Mouse (Mus musculus) CH12F3 (cell line): ENCODE results near the gene Ptafr.

ENCODE experiments used
- in situ Hi-C: fragments of 300-500 bp; cut with MboI; formaldehyde crosslinking; loops from 2 replicates; pipeline ENCODE4 v1.14.3; 2020; ENCODE audit warnings: low sequenced_read_pairs

The Ptafr gene

DNA sequence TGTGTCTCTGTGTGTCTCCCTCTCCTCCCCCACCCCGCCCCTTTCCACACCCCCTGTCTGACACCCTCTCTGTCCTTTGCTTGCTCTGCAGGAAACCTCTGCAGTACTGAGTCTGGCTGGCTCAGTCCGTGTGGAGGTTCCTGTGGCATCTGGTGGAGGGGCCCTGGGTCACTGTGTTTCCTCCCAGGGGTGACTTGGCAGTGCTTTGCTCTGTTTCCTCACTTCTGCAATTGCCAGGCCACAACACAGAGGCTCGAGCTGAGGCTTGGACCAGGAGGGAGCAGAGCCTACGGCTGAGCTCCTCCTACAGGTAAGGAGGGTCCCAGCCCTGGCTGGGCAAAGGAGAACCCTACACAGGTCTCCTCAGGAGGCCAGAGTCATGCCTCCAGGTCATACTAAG, at the start of gene Ptafr:
Gene Ptafr, plus strand, starts transcription at position 103 of the 400 bp plus-strand sequence.
- in situ Hi-C loops = no loop called here

DNA sequence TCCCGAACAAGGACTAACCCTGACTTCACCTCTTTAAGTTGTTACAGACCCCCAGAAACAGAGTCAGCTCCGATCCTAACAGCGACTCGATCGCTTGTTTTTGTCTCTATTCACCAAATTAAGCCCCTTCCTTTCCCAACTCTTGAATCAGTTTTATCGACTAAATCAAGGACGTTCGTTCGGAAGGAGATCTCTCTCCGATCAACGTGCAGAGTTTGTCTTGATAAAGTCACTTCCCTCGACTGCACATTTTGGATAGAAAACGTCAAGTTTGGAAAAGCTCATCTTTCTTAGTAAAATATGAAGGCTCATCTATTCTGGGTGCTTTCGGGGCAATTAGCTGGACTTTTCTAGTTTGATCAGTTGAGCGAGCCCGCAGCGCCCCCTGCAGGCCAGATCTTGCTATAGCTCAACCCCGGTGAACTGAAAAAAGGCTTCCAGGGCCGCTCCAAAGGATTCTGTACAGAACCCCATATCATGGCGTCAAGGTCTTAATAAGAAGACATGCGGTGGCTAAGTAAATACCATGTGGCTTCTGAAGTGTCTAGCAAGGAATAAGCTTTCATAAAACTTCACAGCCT, 49.2 kb upstream of the Ptafr start:
- in situ Hi-C loops = no loop called here

DNA sequence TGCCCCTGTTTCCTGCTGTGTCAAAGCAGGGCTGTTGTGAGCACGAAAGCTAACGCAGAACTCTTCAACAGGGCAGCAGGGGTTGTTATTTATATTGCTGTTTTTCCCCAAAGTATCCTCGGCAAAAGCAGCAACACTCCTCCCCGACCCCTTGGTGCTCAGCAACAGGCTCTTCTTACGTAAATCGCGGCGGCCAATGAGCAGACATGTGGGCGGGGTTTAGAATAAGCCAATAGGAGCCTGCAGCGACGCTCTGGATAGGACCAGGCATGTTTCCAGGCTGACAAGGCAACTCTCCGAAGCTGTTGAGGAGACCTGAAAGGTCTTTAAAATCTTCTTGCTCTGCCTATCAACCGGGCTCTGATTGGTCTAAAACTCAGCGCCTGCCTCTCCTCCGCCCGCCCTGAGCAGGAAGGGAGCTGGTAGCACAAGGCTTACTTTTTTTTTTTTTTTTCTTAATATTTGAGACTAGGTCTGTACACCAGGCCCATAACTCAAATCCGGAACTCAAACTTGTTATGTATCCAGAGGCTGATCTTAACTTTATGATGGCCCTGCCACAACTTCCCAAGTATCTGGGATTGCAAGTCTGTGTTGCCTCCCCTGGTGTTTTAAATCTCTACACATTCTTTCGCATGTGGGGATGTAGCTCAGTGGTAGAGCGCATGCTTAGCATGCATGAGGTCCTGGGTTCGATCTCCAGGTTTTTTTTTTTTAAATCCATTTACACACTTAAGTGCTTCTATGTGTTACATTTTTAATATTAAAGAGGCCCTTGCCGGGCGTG, 48.3 kb upstream of the Ptafr start:
- in situ Hi-C loops = no loop called here

DNA sequence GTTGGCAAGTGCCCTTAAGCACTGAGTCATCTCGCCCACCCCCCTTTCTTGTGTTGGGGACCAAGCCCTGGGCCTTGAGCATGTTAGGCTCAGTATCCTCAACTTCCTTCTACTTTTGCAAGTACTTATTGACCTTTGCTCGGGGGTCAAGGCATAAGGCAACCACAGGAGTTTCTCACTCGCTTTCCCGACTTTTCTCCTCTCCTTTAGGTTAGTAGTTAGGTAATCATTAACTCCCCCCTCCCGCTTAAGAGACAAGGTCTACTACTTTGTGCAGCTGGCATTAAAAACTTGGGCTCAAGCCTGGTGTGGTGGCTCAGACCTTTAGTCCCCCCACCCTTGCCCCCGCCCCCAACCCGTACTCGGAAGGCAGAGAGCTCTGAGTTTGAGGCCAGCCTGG, 45.8 kb upstream of the Ptafr start:
- in situ Hi-C loops = no loop called here

DNA sequence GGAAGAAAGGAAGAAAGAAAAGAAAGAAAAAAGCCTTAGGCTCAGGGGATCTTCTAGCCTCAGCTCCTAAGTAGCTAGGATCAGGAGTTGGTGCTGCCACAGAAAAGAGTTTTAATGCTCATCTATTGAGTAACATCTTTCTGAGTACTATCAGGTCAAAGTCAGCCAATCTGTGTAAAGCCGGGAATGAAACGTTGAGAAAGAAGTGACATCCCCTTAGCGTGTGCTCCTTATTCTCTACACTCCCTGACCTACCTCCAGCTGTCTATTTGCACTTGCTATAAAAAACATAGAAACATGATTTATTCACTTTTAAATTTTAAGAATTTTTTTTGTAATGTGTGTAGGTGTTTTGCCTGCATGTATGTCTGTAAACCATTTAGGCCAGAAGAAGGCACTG, 44.7 kb upstream of the Ptafr start:
- in situ Hi-C loops = no loop called here

DNA sequence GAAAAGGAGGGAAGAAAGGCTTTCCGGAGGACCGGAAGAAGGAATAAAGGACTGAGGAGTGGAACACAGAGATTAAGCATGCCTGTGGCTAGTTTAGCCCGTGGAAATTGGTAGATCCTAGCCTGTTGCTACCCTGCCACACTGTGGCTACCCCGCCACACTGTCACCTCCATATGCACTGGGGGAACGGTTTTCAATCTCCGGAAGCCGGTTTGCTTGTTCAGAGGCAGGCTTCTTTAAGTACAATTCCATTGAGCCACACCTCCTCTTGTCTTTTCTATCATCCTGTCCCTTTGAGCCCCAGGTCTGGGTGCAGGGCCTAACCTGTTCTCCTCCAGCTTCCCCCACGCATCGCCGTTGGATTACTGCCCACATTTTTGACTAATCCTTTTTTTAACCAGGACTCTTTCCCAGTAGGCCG, 39.5 kb upstream of the Ptafr start:
- in situ Hi-C loops = no loop called here

DNA sequence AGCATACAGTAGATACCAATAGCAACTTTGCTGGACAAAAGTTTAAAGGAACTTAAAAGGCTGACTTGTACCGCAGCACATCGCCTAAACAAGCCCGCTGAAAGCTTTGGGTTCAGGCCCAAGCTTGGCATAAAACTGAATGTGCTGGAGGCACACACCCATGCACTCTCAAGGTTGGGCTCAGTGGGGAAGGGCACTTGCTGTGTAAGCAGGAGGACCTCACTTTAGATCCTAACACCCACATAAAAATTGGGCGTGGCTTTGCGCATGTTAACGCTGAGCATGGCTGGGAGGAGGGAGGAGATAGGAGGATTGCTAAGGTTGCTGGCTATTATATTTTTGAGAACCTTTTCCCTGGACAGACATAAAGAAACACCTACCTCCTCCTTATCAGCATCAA, 39.1 kb upstream of the Ptafr start:
- in situ Hi-C loops = no loop called here

DNA sequence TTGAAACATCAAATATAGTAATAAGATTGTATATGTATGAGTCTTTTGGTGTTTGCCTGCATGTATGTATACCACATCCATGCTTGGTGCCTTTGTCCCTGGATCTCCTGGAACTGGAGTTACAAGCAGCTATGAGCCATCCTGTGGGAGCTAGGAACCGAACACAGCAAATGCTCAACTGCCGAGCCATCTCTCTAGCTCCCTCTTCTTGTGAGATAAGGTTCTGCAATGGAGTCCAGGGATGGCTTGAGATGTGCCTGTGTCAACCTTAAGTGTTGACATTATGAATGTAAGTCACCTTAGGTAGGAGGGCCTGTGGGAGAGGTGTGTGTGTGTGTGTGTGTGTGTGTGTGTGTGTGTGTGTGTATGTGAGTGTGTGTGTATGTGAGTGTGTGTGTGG, 37.2 kb upstream of the Ptafr start:
- in situ Hi-C loops = no loop called here

DNA sequence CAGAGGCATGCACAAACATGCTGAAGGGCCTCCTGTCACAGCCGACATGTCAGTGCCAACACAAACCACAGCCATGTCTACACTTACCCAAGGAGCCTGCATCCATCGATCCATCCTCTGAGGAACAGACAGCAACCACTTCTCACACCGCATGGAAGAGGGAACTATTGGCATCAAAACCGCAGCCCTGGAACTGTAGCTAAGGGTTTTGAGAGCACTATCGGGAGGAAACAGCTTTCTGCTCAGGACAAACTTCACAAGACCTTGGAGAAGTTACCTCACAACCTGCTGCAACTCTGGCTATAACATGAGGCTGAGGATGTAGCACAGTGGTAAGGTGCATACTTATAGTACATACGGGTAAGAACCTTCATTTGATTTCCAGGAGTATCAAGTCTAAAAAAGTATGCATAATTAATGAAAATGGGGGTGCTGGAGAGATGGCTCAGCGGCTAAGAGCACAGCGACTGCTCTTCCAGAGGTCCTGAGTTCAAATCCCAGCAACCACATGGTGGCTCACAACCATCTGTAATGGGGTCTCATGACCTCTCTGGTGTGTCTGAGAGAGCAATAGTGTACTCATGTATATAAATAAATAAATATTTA, 35.8 kb upstream of the Ptafr start:
- in situ Hi-C loops = no loop called here

DNA sequence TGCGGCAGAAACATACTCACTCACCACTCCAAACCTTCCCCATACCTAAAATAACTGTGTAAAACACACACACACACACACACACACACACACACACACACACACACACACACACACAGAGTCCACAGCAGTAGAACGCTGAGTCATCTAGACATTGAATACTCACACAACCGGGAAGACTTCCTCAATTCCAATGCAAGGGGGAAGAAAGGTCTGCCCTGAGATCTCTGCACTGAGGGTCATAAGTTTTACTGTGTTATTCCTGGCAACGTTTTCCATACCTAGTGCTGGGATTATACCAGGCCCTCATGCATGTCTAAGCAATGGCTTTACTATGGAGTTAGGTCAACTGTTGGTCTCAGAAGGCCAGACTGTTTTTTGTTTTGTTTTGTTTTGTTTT, 34.5 kb upstream of the Ptafr start:
- in situ Hi-C loops = no loop called here

DNA sequence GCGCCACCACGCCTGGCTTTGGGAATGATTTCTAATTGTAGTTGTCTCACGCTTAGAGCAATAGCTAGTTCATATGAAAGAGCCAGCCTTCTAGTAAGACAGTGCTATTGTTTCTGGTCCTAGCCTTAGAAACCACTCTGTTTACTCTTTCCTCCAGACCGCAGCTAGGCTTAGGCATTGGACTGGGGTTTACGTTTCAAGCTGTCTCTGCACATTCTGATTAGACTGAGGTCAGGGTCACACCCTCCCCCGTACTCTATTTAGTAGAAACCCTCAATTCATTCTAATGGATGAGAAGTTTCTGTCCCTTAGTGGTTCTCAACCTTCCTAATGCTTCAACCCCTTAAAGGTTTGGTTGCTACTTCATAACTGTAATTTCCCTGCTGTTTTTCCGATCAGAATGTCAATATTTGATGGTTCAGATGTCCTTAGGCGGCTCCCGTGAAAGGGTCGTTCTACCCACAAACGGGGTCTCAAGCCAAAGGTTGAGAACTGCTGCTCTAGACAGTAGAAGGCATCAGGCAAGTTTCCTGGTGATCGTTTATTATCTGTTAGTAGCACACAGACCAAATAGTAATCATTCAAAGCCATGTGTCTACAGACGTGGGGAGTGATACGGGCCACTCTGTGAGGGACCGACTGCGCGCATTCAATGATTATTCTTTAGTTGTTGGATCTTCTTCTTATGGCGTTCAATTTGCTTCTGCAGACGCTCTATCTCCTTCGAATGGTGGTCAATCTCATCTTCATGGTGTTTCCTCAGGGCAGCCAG, 33.6 kb upstream of the Ptafr start:
- in situ Hi-C loops = no loop called here

DNA sequence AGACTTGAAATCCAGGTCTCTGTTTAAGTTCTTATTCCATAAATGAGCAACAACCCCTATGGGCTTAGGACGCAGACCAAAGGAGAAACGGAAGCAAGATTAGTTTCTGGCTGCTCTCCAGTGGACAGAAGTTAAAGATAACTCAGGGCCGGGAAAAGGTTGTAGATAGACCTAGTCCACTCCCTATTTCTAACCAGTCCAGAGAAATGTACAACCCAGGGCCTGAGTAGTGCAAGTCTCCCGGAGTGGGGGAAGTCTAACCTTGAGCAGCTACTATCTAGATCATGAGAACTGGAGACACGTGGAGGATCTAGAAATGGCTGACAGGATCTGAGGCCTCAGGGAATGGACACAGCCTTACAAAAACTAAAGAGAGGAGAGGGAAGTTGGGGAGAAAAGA, 31.4 kb upstream of the Ptafr start:
- in situ Hi-C loops = no loop called here

DNA sequence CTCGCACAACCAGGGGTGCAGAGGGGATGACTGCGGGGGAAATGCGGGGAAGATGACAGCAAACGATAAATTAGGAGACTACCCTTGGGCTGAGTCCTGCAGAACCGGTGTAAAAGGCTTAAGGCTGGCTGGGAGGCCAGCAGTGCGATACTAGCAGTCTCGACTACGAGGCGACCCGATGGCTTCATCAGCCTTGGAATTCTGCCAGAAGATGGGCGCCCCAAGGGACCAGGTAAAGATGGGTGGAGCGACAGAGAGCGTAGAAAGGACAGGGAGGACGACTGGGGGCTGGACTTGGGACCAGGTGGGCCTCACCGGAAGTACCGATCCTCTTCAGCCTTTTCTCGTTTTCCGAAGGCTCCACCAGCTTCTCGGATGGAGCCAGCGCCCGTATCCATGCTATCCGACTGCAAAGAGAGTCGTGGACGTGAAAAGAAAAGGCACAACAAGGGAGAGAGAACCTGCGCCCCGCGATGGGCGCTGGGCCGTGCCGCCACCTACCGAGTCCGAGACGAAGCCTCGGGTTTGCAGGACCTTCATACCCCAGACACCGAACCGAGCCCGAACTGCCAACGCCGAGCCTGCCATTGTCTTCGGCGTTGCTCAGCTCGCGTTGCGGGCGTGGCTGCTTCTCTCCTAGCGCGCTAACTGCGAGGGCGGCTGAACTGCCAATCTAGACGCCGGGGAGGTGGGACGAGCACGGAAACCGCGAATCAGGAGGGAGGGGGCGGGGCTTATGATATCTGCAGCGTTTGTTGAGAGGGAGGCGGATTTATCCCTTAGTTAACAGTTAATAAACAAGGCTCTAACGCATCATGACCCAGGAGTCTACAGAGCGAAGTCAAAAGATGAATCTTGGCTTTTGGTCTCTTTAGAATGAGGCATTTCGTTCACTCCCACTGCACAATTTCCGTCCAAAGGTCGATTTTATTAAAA, 30.6 kb upstream of the Ptafr start, which contains the start of gene Atpif1:
Gene Atpif1, minus strand, starts transcription at position 679 of the 936 bp plus-strand sequence.
- in situ Hi-C loops = no loop called here

DNA sequence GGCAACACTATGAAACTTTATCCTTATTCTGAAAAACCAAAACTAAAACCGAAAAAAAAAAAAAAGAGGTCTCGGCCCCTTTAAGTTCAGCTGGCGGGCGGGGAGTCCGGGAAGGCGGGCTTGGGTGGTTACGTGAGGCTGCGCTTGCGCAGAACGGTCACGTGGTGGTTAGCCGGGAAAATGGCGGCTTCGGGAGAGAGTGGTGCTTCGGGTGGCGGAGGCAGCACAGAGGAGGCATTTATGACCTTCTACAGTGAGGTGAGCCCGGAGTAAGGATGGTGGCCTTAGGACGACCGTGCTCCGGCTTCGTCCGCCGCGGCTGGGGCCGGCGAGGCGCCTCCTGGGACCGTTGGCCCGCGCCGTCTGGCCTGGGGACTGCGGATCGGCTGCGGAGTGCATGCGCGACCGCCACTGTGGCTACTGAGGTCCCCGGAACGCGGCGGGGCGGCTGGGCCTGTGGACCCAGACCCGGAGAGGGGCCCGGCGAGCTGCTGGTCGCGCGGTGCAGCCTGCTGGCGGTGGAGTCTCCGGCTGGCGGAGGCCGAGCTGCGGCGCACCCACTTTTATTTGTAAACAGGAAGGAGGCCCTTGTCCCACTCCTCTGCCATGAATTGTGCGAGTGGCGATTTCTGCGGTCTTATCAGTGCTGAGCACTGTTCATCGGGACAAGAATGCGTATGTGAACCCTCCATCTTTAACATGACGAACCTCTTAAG, 28.3 kb upstream of the Ptafr start, which contains the start of gene Dnajc8:
Gene Dnajc8, plus strand, starts transcription at position 145 of the 716 bp plus-strand sequence.
- in situ Hi-C loops = no loop called here

DNA sequence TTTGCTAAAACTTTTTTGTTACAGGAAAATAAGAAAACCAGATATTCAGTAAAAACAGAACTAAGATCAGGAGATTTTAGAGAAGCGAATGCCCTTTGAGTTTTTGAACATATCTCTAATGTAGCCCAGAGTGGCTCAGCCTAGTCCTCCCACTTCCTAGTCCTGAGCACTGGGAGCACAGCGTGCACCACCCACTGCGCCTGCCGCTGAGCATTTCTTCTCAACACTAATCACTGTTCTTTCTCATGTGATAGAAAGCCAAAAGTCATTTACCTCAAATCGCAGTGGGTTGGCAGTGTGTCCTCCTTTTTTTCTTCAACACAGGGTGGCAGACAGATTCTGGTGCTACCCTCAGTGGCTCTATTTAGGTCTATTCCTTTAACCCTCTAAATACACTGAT, 24.4 kb upstream of the Ptafr start:
- in situ Hi-C loops = no loop called here

DNA sequence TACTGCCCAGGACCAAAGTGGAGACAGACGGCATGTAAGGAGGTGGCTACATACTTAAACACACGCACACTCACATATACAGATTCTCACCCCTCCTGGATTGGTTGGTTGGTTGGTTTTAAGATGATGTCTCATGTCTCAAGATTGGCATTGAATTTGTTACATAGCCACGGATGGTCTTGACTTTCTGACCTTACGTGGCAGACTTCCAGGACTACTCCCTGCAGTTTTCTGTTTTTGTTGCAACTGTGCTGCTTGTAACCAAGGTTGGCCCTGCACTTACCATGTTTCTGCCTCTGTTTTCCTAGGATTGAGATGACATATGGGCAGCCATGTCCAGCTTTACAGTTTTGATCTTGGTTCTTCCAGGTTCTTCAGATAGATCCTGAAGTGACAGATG, 22.5 kb upstream of the Ptafr start:
- in situ Hi-C loops = no loop called here

DNA sequence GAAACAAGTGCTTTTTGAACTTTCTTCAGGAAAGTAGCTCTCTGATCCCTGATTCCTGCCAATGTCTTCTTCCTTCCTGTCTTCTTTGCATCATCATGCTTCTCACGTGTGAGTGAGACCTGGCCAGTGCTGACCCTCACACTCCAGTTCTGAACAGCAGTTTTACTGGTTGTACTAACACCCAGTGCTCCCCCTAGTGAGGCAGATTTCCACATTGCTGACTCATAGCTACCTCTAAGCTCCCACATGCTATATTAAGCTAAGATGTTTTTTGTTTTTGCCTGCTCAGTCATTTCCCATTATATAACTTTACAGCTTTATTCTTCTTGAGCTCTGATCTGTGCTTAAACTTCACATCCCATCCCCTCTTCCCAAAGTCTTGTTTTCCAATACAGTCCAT, 21.1 kb upstream of the Ptafr start:
- in situ Hi-C loops = no loop called here

DNA sequence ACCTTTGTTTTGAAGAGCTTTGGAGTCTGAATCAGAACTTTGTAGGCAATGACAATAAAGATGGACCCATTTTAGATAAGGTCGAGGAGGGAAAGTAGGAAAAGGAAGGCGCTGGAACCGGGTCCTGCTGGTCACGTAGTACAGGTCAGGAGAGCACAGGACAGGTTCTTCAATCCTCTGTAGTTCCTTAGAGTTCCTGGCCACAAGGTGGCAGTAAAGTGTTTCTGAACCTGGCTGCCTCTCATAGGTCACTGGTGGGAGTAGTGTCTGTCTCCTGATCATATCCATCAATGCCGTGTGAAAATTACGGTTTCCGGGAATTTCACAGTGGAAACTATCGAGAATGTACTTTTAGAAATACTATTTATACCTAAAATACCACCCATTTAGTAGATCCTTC, 18.0 kb upstream of the Ptafr start:
- in situ Hi-C loops = no loop called here

DNA sequence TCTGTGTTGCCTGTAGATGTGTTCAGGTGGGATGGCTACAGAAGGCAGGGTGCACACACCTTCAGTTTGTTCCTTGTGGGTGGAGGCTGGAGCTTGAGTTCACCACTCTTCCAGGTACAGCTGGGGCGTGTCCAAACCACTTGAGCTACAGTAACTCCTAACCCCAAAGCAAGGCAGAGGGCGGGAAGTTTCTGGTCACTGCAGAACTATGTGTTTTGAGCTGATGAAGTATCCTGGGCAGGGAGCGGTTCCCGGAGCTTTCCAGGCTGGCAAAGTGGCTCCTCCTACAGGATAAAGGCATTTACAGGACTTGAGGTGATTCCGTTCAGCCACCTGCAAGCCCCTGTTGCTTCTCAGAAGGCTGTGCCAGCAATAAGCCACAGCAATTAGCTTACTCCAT, 9.6 kb upstream of the Ptafr start:
- in situ Hi-C loops = loop anchor here (10.0 kb wide), 1 partner anchor 71 kb away; no protein-coding TSS in a partner anchor

DNA sequence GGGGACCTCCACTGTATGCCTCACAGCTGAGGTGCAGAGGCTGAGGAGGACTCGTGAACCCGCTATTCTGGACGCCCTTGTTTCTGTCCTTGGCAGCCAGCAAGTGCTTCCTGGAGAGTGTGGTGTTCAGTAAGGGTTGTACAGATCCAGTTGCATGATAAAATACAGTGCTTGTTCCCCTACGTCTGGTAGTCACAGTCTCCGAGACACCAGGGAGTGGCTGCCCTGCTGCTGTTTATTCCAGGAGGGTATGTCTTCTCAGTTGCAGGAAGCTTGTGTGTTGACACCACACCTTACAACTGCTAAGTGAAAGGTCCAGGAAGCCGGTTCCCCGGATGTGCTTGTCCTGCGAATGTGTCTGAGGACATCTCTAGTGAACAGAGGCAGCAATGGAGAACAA, 9.2 kb upstream of the Ptafr start:
- in situ Hi-C loops = loop anchor here (10.0 kb wide), 1 partner anchor 70 kb away; no protein-coding TSS in a partner anchor
